Mouse (Mus musculus): ENCODE results near the gene Pex1.

DNA sequence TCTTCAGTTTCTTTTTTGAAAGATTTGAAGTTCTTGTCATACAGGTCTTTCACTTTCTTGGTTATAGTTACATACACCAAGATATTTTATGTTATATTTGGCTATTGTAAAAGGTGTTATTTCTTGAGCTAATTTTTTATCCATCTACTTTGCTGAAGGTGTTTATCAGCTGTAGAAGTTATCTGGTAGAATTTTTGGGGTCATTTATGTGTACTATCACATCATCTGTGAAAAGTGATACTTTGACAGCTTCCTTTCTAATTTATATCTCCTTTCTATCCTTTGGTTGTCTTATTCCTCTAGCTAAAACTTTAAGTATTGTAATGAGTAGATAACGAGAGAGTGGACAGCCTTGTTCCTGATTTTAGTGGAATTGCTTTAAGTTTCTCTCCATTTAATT lies 44.4 kb upstream of the Pex1 start:
- TF ChIP-seq POLR2A (IDR thresholded peaks at IDR 0.05; ENCODE audit: borderline replicate concordance, extremely low read depth, low read depth, low read length): no peak
- TF ChIP-seq CTCF (IDR thresholded peaks at IDR 0.05; ENCODE audit: insufficient read depth, low read length): no peak

All from lung, adult 2 months (tissue).